Mouse (Mus musculus): ENCODE measurements around the gene Rnf225. TPM values are rescaled to one million over a fixed set of nuclear protein-coding genes. Genes with fewer than 3 reads are reported as not detected.
A peak's percentile ranks its signal among the peaks of the same experiment; 100 is the strongest.

Gene Rnf225
- total and polyA plus RNA-seq, 2 experiments = 0.09 to 0.65 TPM

GRCm38 (mm10) chr7:12966104-12966845 lies 39.1 kb downstream of the Rnf225 start:
- DNase-seq (ENCODE audit: extremely low read depth, low read depth, low spot score) = peak; percentile 76
- under 1% methylated on average over 29 of the region's 29 CpGs for WGBS
- TF ChIP-seq POLR2A (IDR thresholded peaks at IDR 0.05; ENCODE audit: extremely low read depth, insufficient read depth, low read length) = no peak
- no peak for TF ChIP-seq CTCF (IDR thresholded peaks at IDR 0.05; ENCODE audit: low read depth, low read length)
- Histone ChIP-seq H3K27ac (replicated peaks; ENCODE audit: insufficient read depth, low read depth, low read length) (peak overlapping the region; percentile 78), H3K9ac (ENCODE audit: low read depth, low read length) (peak overlapping the region; percentile 71), H3K27me3 (ENCODE audit: control insufficient read depth, insufficient read depth, low read length) (no peaks in the 10 kb centered on the region), H3K36me3 (ENCODE audit: control insufficient read depth, insufficient read depth, low read length) (peaks cover 4% of the 10 kb centered on the region; the same call in 1 of the 2 replicates), H3K4me3 (ENCODE audit: insufficient read depth, low read depth, low read length) (peak overlapping the region; percentile 69), H3K4me1 (ENCODE audit: control insufficient read depth, insufficient read depth, low read length) (peaks cover 2% of the 10 kb centered on the region; the same call in 1 of the 2 replicates), H3K79me2 (ENCODE audit: control insufficient read depth, insufficient read depth, low read length) (peaks cover 3% of the 10 kb centered on the region; the same call in 1 of the 2 replicates)

- WGBS = 96% methylated on average over 25 of the region's 25 CpGs
- TF ChIP-seq CTCF (IDR thresholded peaks at IDR 0.05; ENCODE audit: low read depth, low read length) (no peak), POLR2A (IDR thresholded peaks at IDR 0.05; ENCODE audit: extremely low read depth, insufficient read depth, low read length) (no peak)
- Histone ChIP-seq H3K27ac (replicated peaks; ENCODE audit: insufficient read depth, low read depth, low read length) (no peak overlapping the region), H3K9ac (ENCODE audit: low read depth, low read length) (no peak overlapping the region), H3K4me1 (ENCODE audit: control insufficient read depth, insufficient read depth, low read length) (peaks cover 2% of the 10 kb centered on the region; the same call in 1 of the 2 replicates), H3K27me3 (ENCODE audit: control insufficient read depth, insufficient read depth, low read length) (no peaks in the 10 kb centered on the region), H3K36me3 (ENCODE audit: control insufficient read depth, insufficient read depth, low read length) (peaks cover 4% of the 10 kb centered on the region; the same call in 1 of the 2 replicates), H3K4me3 (ENCODE audit: insufficient read depth, low read depth, low read length) (no peak overlapping the region), H3K79me2 (ENCODE audit: control insufficient read depth, insufficient read depth, low read length) (peaks cover 3% of the 10 kb centered on the region; the same call in 1 of the 2 replicates)
- no peak for DNase-seq (ENCODE audit: extremely low read depth, low read depth, low spot score)
Observed at GRCm38 (mm10) chr7:12970906-12971305, 43.7 kb downstream of the Rnf225 start.

GRCm38 (mm10) chr7:12977682-12978389 lies 50.6 kb downstream of the Rnf225 start, which contains the start of gene Zfp446:
Gene Zfp446, plus strand, starts transcription at chr7:12977848.
- peak within 1 kb of the TSS; percentile 81 for H3K9ac ChIP-seq (ENCODE audit: low read depth, low read length)
- peak within 1 kb of the TSS; percentile 91 for H3K27ac ChIP-seq (replicated peaks; ENCODE audit: insufficient read depth, low read depth, low read length)
- no peaks in the 10 kb centered on the region for H3K79me2 ChIP-seq (ENCODE audit: control insufficient read depth, insufficient read depth, low read length)
- under 1% methylated on average over 49 of the region's 49 CpGs for WGBS
- no peaks in the 10 kb centered on the region for H3K36me3 ChIP-seq (ENCODE audit: control insufficient read depth, insufficient read depth, low read length)
- no peaks in the 10 kb centered on the region for H3K27me3 ChIP-seq (ENCODE audit: control insufficient read depth, insufficient read depth, low read length)
- DNase-seq (ENCODE audit: extremely low read depth, low read depth, low spot score) = peak; percentile 93
- peak within 1 kb of the TSS; percentile 74 for H3K4me3 ChIP-seq (ENCODE audit: insufficient read depth, low read depth, low read length)
- 0 out of 2 replicates have a peak, but pooled peaks cover 7% of the 10 kb centered on the region for H3K4me1 ChIP-seq (ENCODE audit: control insufficient read depth, insufficient read depth, low read length)
- peak; percentile 72; the same call in 1 of the 2 replicates for TF ChIP-seq POLR2A (IDR thresholded peaks at IDR 0.05; ENCODE audit: extremely low read depth, insufficient read depth, low read length)
- TF ChIP-seq CTCF (IDR thresholded peaks at IDR 0.05; ENCODE audit: low read depth, low read length) = no peak

DNA sequence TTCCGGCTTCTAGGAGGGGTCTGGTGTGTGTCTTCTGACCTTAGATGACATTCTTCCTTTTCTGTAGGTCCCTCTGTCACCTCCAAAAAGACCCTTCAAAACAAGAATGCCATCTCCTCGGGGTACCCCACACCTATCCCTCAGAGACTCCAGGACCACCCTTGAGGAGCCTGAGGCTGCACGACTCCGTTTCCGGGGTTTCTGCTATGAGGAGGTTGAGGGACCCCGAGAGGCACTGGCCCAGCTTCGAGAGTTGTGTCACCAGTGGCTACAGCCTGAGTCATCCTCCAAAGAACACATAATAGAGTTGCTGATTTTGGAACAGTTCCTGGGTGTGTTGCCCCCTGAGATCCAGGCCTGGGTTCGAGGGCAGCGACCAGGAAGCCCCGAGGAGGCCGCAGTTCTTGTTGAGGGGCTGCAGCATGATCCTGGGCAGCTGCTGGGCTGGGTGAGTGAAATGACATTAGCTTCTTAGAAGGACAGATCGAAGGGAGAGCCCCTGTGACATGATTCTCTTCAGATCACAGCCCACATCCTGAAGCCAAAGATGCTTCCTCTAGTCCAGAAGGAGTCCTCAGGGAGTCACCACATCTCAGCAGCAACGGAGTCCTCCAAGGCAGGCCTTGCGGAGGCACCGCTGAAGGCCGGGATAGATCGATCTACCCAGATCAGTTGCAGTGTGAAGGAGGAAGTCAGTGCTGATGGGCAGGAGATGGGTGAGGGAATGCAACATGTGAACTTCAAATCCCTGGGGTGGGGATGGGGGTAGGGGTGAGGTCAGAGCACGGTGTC lies 51.9 kb downstream of the Rnf225 start:
- Histone ChIP-seq H3K36me3 (ENCODE audit: control insufficient read depth, insufficient read depth, low read length) (no peaks in the 10 kb centered on the region), H3K27me3 (ENCODE audit: control insufficient read depth, insufficient read depth, low read length) (no peaks in the 10 kb centered on the region), H3K4me1 (ENCODE audit: control insufficient read depth, insufficient read depth, low read length) (peaks cover 11% of the 10 kb centered on the region; the same call in 1 of the 2 replicates), H3K79me2 (ENCODE audit: control insufficient read depth, insufficient read depth, low read length) (no peaks in the 10 kb centered on the region), H3K4me3 (ENCODE audit: insufficient read depth, low read depth, low read length) (no peak overlapping the region), H3K9ac (ENCODE audit: low read depth, low read length) (peak overlapping the region; percentile 67; the same call in 1 of the 2 replicates), H3K27ac (replicated peaks; ENCODE audit: insufficient read depth, low read depth, low read length) (peak overlapping the region; percentile 84)
- WGBS = 80% methylated on average over 18 of the region's 18 CpGs
- TF ChIP-seq CTCF (IDR thresholded peaks at IDR 0.05; ENCODE audit: low read depth, low read length) = no peak
- TF ChIP-seq POLR2A (IDR thresholded peaks at IDR 0.05; ENCODE audit: extremely low read depth, insufficient read depth, low read length) = no peak
- no peak for DNase-seq (ENCODE audit: extremely low read depth, low read depth, low spot score)

DNA sequence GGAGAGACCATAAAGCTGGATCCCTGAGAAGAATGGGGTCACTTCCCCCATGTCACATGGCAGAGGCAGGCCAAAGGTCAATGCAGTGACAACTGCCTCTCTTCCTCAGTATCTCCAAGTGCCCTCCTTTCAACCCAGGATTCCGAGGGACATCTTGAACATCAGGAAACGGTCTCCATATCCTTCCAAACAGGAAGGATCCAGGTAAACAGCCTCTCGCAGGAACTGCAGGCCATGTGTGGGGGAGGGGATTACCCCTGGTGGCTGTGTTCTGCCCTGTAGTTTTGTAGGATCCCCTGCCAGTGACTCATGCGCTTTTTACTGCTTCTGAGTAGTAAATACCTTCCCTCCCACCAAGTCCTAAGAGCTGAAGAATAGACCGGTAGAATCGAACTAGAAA lies 52.6 kb downstream of the Rnf225 start:
- Histone ChIP-seq H3K27me3 (ENCODE audit: control insufficient read depth, insufficient read depth, low read length) (no peaks in the 10 kb centered on the region), H3K4me1 (ENCODE audit: control insufficient read depth, insufficient read depth, low read length) (peaks cover 11% of the 10 kb centered on the region; the same call in 1 of the 2 replicates), H3K36me3 (ENCODE audit: control insufficient read depth, insufficient read depth, low read length) (no peaks in the 10 kb centered on the region), H3K79me2 (ENCODE audit: control insufficient read depth, insufficient read depth, low read length) (no peaks in the 10 kb centered on the region), H3K9ac (ENCODE audit: low read depth, low read length) (no peak overlapping the region), H3K4me3 (ENCODE audit: insufficient read depth, low read depth, low read length) (no peak overlapping the region), H3K27ac (replicated peaks; ENCODE audit: insufficient read depth, low read depth, low read length) (0 out of 2 replicates have a peak overlapping the region, but pooled peaks have one; percentile 1)
- no peak for TF ChIP-seq CTCF (IDR thresholded peaks at IDR 0.05; ENCODE audit: low read depth, low read length)
- TF ChIP-seq POLR2A (IDR thresholded peaks at IDR 0.05; ENCODE audit: extremely low read depth, insufficient read depth, low read length) = no peak
- 71% methylated on average over 6 of the region's 6 CpGs for WGBS
- no peak for DNase-seq (ENCODE audit: extremely low read depth, low read depth, low spot score)
